Comparison of ENCODE assay signal across 15 mouse cellular contexts in genomic region chr3:37180039-37180743, GRCm38 (mm10). TPM values are rescaled to one million over a fixed set of nuclear protein-coding genes. Genes with fewer than 3 reads are reported as not detected.
A peak's percentile ranks its signal among the peaks of the same experiment; 100 is the strongest.
DNase-seq lines count a peak whose midpoint lies in the region; ATAC-seq and TF ChIP-seq lines count a peak whose summit lies in the region.
"Had no signal": no experiment of that assay in that cellular context is flagged by ENCODE, and none has a peak within 500 bp of the region (broad histone marks: within the 10 kb centered on the region; RNA-seq: fewer than 3 reads in every experiment).

No protein-coding gene starts in this region.

- H3K4me1 ChIP-seq in liver, embryonic 12.5 days, result no peaks in the 10 kb centered on the region
- H3K4me1 ChIP-seq in bone marrow, adult 2 months (ENCODE audit: control insufficient read depth, insufficient read depth, low read length), result no peaks in the 10 kb centered on the region

- no peaks in the 10 kb centered on the region for H3K36me3 ChIP-seq in liver, embryonic 12.5 days
- no peaks in the 10 kb centered on the region for H3K36me3 ChIP-seq in splenic B cell, adult 2 months (ENCODE audit: control insufficient read depth, insufficient read depth, low read length, poor library complexity, severe bottlenecking)

- H3K4me2 ChIP-seq in liver, embryonic 12.5 days, result no peak overlapping the region

- H3K9ac ChIP-seq in liver, embryonic 12.5 days, result no peak overlapping the region

- no peak for TF ChIP-seq POLR2A in bone marrow, adult 2 months (IDR thresholded peaks at IDR 0.05; ENCODE audit: borderline replicate concordance, control insufficient read depth, low read depth, low read length)

- no peaks in the 10 kb centered on the region for H3K9me3 ChIP-seq in liver, embryonic 12.5 days (replicated peaks)

- peak; percentile 36; the same call in 1 of the 2 replicates for TF ChIP-seq CTCF in bone marrow, adult 2 months (IDR thresholded peaks at IDR 0.05; ENCODE audit: control insufficient read depth, insufficient read depth, low read length)

- WGBS in liver, embryonic 12.5 days (ENCODE audit: insufficient replicate concordance), result 57% methylated on average over 12 of the region's 12 CpGs
- WGBS in bone marrow, adult 2 months, result 72% methylated on average over 12 of the region's 12 CpGs

- H3K27ac ChIP-seq in liver, embryonic 12.5 days, result no peak overlapping the region
- H3K27ac ChIP-seq in bone marrow, adult 2 months (ENCODE audit: control insufficient read depth, insufficient read depth, low read depth, low read length, poor library complexity), result no peak overlapping the region

- no peak overlapping the region for H3K4me3 ChIP-seq in liver, embryonic 12.5 days
- no peak overlapping the region for H3K4me3 ChIP-seq in bone marrow, adult 2 months (replicated peaks; ENCODE audit: control insufficient read depth, low read depth, low read length)

- peaks cover 10% of the 10 kb centered on the region for H3K27me3 ChIP-seq in liver, embryonic 12.5 days (replicated peaks)
- no peaks in the 10 kb centered on the region for H3K27me3 ChIP-seq in splenic B cell, adult 2 months (ENCODE audit: control insufficient read depth, insufficient read depth, low read length, poor library complexity, severe bottlenecking)

- ATAC-seq in liver, embryonic 12.5 days, result no peak

- DNase-seq in adrenal gland, postnatal 14 days, result peak; percentile 45
- no peak for DNase-seq in adrenal gland, postnatal 25 days
- DNase-seq in liver, result peak; percentile 45
- DNase-seq in splenic B cell, adult 2 months (ENCODE audit: low read depth, low spot score), result peak; percentile 48
- DNase-seq in gastrocnemius, postnatal 10 days, result no peak
- DNase-seq in neural tube, embryonic 10.5 days (ENCODE audit: extremely low spot score, low spot score), result no peak
- DNase-seq: cerebellum, adult 9-11 months; kidney, adult 11 months had no signal

RNA-seq across cellular contexts. Expression of gene Il21, which starts 52.2 kb away (rescaled TPM):
- not detected in 2 replicates for total RNA-seq in adrenal gland, postnatal 14 days (2021)
- not detected in 2 replicates for total RNA-seq in adrenal gland, postnatal 25 days (2021)
- polyA plus RNA-seq in liver, embryonic 12.5 days (2016; fragmentation: Nextera tagmentation; extraction: Ambion mirVana), result not detected in 2 replicates
- polyA plus RNA-seq in bone marrow, adult 2 months (2011; ENCODE audit: insufficient read depth, insufficient read length, low replicate concordance, missing spikeins), result not detected in 2 replicates
- total RNA-seq in gastrocnemius, postnatal 10 days (2021), result not detected
- total RNA-seq: gastrocnemius, adult 8-10 months had no signal
- polyA plus RNA-seq: C2C12; limb, embryonic 14.5 days; neural tube, embryonic 11.5 days; stomach, embryonic 16.5 days had no signal

RNA-seq across cellular contexts. Expression of gene Il2, which starts 54.4 kb away (rescaled TPM):
- not detected in 2 replicates for total RNA-seq in adrenal gland, postnatal 14 days (2021)
- not detected in 2 replicates for total RNA-seq in adrenal gland, postnatal 25 days (2021)
- polyA plus RNA-seq in liver, embryonic 12.5 days (2016; fragmentation: Nextera tagmentation; extraction: Ambion mirVana), result 0.26 TPM in 1 of 2 replicates, not detected in the other
- polyA plus RNA-seq in bone marrow, adult 2 months (2011; ENCODE audit: insufficient read depth, insufficient read length, low replicate concordance, missing spikeins), result 1.7 and 3.7 TPM in 2 replicates
- not detected for total RNA-seq in gastrocnemius, postnatal 10 days (2021)
- total RNA-seq: gastrocnemius, adult 8-10 months had no signal
- polyA plus RNA-seq: C2C12 had no signal

Comparison
In these comparisons a context has a peak if more than half of its experiments do, and no peak if none do; other contexts are left out.
1. DNase-seq: peak in adrenal gland, postnatal 14 days (single experiment), liver (single experiment) and splenic B cell, adult 2 months (single experiment); none in adrenal gland, postnatal 25 days (single experiment), gastrocnemius, postnatal 10 days (single experiment) and neural tube, embryonic 10.5 days (single experiment).